Mouse (Mus musculus) forebrain, postnatal 0 days (tissue): ENCODE data around the gene Ccdc93. TPM values are rescaled to one million over a fixed set of nuclear protein-coding genes. Genes with fewer than 3 reads are reported as not detected.

Experiments used
- ATAC-seq: fragments of 200-750 bp; cut with Nextera tagmentation; 2 replicates; pipeline ENCODE4 v1.8.0; 2017; ENCODE audit warnings: mild to moderate bottlenecking, moderate library complexity
- DNase-seq: peaks from one replicate; pipeline ENCODE4 v3.0.0-alpha.2; 2015
- H3K27ac ChIP-seq: fragments of 300-500 bp; sonication (generic); 2 replicates; pipeline ENCODE4 v1.5.1; 2014; ENCODE audit warnings: low read depth, mild to moderate bottlenecking, antibody characterized with exemption, low read length, moderate library complexity, mixed read lengths
- H3K27me3 ChIP-seq: fragments of 300-500 bp; sonication (generic); 2 replicates; pipeline ENCODE4 v1.6.1; 2014; ENCODE audit warnings: mild to moderate bottlenecking, low read length, mixed read lengths; ENCODE audit not compliant: insufficient read depth
- H3K36me3 ChIP-seq: fragments of 300-500 bp; sonication (generic); 2 replicates; pipeline ENCODE4 v1.6.1; 2014; ENCODE audit warnings: mild to moderate bottlenecking, moderate library complexity; ENCODE audit not compliant: insufficient read depth
- H3K4me1 ChIP-seq: fragments of 300-500 bp; sonication (generic); 2 replicates; pipeline ENCODE4 v1.6.1; 2014; ENCODE audit warnings: antibody characterized with exemption; ENCODE audit not compliant: insufficient read depth
- H3K4me2 ChIP-seq: fragments of 300-500 bp; sonication (generic); 2 replicates; pipeline ENCODE4 v1.6.1; 2014; ENCODE audit warnings: low read depth, mild to moderate bottlenecking, moderate library complexity
- H3K4me3 ChIP-seq: fragments of 300-500 bp; sonication (generic); 2 replicates; pipeline ENCODE4 v1.5.1; 2014; ENCODE audit warnings: low read depth, low read length, mixed read lengths
- H3K9ac ChIP-seq: fragments of 300-500 bp; sonication (generic); 2 replicates; pipeline ENCODE4 v1.6.1; 2014; ENCODE audit warnings: mild to moderate bottlenecking
- H3K9me3 ChIP-seq: fragments of 300-500 bp; sonication (generic); 2 replicates; pipeline ENCODE4 v1.6.1; 2016; ENCODE audit warnings: low read length
- CTCF ChIP-seq: sonication (generic); IDR thresholded peaks from 2 replicates; pipeline ENCODE4 v1.5.1; 2016; ENCODE audit warnings: antibody characterized with exemption, control low read depth, low read depth
- WGBS: fragments of 180-500 bp; shearing (Covaris S2); extraction: QIAGEN DNeasy Blood & Tissue Kit; methylation state at CpG from one replicate; pipeline ENCODE4 v1.1.7; 2014; 5-methylcytosine and 5-hydroxymethylcytosine counted together
- polyA plus RNA-seq: library from polyadenylated mRNA; unstranded; fragments of >200 nt; fragmentation: Nextera tagmentation; extraction: Ambion mirVana; gene quantifications from 2 replicates; pipeline ENCODE4 v1.2.1, GENCODE M21; 2015
- total RNA-seq: library from RNA; depleted of rRNA; stranded (reverse); fragments of >200 nt; gene quantifications from 2 replicates; pipeline ENCODE4 v1.2.3, GENCODE M21; 2014; rRNA removed

Ccdc93 gene
- total RNA-seq = 13.5 and 14.6 TPM in 2 replicates
- 3.8 and 6.7 TPM in 2 replicates for polyA plus RNA-seq

DNA sequence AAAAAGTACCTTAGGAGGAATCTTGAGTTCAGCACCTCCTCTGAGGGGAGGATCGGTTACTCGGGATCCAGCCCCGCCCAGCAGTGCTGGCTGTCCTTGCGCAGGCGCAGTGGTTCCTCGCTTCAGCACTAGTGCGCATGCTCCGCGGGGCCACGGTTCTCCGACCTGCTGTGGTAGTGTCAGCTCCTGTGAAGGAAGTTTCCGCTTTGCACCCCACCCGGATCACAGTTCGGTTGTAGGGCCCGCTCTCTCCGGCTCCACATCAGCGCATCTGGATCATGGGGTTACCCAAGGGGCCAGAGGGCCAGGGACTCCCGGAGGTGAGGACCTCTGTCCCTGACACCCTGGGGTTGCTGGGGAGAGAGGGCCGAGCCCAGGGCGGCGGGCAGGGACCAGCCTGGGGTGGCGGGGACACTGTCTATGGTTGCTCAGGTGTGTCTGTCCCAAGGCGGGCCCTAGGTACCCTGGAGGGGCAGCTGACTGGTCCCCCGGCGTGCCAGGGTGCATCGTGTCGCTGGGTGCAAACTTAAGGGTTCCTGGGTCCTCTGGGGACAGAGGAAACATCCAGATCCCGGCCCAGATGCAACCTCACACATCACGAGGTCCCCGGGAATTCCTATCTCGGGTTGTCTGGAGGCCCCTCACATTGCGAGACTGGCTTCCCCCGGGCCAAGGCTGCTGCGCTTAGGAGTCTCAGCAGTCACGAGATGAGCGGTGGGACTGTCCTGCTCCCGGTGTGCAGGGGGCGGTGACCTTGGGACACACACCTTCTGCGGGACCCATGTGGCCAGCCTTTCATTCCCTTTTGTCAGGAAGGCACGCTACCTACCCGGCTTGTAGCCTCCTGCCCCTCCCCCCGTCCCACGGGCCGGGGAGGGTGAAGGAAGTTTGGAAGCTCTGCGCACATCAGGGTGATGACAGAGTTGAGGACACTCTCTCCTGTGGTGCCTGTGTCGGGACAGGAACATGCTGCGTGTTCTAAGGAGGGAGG, at the start of gene Ccdc93:
TSS of gene Ccdc93 (plus strand) at position 112 of the 991 bp plus-strand sequence.
- H3K4me2 ChIP-seq = peak within 1 kb of the TSS; percentile 99
- 0 out of 2 replicates have a peak, but pooled peaks cover 3% of the 10 kb centered on the region for H3K36me3 ChIP-seq
- no peaks in the 10 kb centered on the region for H3K9me3 ChIP-seq
- DNase-seq (peak; percentile 98), ATAC-seq (peak; percentile 97)
- H3K9ac ChIP-seq = peak within 1 kb of the TSS; percentile 86
- H3K27ac ChIP-seq = no peak within 1 kb of the TSS
- peak within 1 kb of the TSS; percentile 99 for H3K4me3 ChIP-seq
- peaks cover 17% of the 10 kb centered on the region; the same call in 1 of the 2 replicates for H3K4me1 ChIP-seq
- TF ChIP-seq CTCF = no peak
- no peaks in the 10 kb centered on the region for H3K27me3 ChIP-seq
- WGBS = 1% methylated on average over 46 of the region's 47 CpGs

DNA sequence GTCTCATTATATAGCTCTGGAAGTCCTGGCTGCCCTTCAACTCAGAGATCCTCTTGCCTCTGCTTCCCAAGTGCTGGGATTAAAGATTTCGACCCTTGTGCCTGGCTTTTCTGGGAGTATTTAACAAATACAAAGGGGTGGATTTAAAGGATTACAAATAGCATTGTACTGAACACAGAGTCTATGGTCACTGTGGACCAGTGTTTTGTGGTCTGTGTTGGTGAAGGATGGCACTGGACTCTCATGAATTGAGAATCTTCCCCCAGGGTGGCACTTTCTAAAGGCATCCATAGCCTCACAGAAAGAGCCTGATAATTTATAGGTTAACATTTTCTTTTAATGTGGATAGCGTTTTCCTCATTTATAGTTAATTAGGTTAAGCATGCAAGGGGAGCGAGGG, 49.3 kb upstream of the Ccdc93 start:
- no peaks in the 10 kb centered on the region for H3K9me3 ChIP-seq
- no peak overlapping the region for H3K4me3 ChIP-seq
- 33% methylated on average over 3 of the region's 3 CpGs for WGBS
- TF ChIP-seq CTCF = no peak
- H3K27ac ChIP-seq = no peak overlapping the region
- ATAC-seq (no peak), DNase-seq (no peak)
- H3K9ac ChIP-seq = no peak overlapping the region
- H3K36me3 ChIP-seq = no peaks in the 10 kb centered on the region
- H3K27me3 ChIP-seq = no peaks in the 10 kb centered on the region
- H3K4me1 ChIP-seq = no peaks in the 10 kb centered on the region
- H3K4me2 ChIP-seq = no peak overlapping the region

DNA sequence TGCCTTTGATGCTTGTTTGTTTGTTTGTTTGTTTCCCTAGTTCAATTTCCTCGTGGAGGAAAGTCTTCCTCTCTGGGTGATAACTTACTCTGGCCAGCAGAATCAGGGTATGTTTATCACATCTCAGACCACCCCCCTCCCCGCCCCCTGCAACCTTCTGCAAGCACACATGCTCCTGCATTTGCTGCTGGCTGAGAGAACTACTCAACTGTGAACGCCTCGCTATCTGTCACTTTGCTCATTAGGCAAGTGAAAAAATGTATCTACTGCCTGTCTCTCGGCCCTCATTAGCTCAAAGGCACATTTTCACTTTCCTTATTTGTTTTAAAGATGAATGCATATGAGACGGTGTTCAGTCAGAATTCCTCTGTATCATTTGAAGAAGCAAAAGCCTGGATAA, 42.5 kb upstream of the Ccdc93 start:
- no peak for TF ChIP-seq CTCF
- Histone ChIP-seq H3K4me2 (no peak overlapping the region), H3K9ac (no peak overlapping the region), H3K27me3 (no peaks in the 10 kb centered on the region), H3K36me3 (no peaks in the 10 kb centered on the region), H3K4me1 (no peaks in the 10 kb centered on the region), H3K9me3 (no peaks in the 10 kb centered on the region), H3K27ac (no peak overlapping the region), H3K4me3 (no peak overlapping the region)
- WGBS = 20% methylated on average over 6 of the region's 6 CpGs
- no peak for DNase-seq
- peak; percentile 47; the same call in 1 of the 2 replicates for ATAC-seq

DNA sequence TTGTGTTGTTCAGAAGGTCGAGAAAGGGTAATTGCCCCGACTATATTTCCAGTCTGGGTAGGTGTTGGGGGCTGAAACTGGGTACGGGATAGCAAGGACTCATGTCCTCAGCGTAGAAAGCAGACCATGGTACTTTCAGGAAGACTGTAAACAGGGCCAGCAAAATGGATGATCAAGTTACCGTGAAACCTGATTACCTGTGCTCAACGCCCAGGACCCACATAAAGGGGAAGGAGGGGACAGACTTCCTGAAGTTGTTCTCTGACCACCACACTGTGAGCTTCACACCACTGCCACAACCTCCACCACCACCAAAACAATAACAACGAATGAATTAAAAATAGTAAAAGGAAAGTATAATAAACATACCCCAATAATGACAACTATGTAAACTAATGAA, 42.1 kb upstream of the Ccdc93 start:
- no peak overlapping the region for H3K9ac ChIP-seq
- H3K4me2 ChIP-seq = no peak overlapping the region
- H3K9me3 ChIP-seq = no peaks in the 10 kb centered on the region
- no peak for TF ChIP-seq CTCF
- no peaks in the 10 kb centered on the region for H3K27me3 ChIP-seq
- H3K4me1 ChIP-seq = no peaks in the 10 kb centered on the region
- no peak for ATAC-seq
- WGBS = 49% methylated on average over 7 of the region's 7 CpGs
- no peaks in the 10 kb centered on the region for H3K36me3 ChIP-seq
- H3K4me3 ChIP-seq = no peak overlapping the region
- no peak overlapping the region for H3K27ac ChIP-seq
- no peak for DNase-seq

DNA sequence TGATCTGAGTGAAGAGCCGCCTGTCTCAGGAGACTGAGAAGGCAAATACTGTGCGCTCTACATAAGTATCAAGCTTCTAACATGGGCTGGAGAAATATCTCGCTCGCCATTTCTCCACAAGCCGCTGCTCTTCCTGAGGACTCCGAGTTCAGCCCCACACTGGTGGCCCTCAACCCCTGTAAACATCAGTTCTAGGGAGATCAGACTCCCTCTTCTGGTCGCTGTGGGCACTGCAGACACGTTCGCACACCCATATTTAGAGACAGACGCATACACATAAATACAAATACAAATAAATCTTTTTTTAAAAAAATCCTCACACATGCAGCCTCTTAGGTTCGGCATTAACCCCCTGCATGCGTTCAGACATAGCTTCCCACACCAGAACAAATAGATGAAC, 41.3 kb upstream of the Ccdc93 start:
- no peak overlapping the region for H3K4me2 ChIP-seq
- 67% methylated on average over 12 of the region's 12 CpGs for WGBS
- no peaks in the 10 kb centered on the region for H3K27me3 ChIP-seq
- H3K9ac ChIP-seq = no peak overlapping the region
- no peaks in the 10 kb centered on the region for H3K9me3 ChIP-seq
- peak; percentile 40; the same call in 1 of the 2 replicates for TF ChIP-seq CTCF
- H3K4me3 ChIP-seq = no peak overlapping the region
- no peak for DNase-seq
- no peak overlapping the region for H3K27ac ChIP-seq
- no peaks in the 10 kb centered on the region for H3K4me1 ChIP-seq
- H3K36me3 ChIP-seq = no peaks in the 10 kb centered on the region
- no peak for ATAC-seq

DNA sequence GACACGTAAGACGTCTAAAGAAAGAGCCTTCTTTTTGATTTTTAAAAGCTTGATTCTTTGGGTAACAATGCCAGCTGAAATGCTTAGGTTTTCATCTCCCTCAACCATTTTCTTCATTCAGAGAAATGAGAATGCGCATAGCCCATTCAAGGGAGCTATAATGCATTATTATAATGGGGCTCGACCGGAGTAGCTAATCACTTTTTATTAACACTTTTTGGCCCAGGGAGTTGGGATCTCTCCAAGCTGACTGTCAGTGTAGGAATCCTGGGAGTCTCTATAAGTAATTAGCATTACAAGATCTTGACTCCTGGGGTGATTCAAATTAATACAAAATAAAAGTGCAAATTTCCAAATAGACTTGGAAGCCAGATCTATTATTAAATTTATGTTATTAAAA, 40.8 kb upstream of the Ccdc93 start:
- WGBS = 24% methylated on average over 5 of the region's 5 CpGs
- Histone ChIP-seq H3K4me1 (no peaks in the 10 kb centered on the region), H3K27ac (no peak overlapping the region), H3K9ac (no peak overlapping the region), H3K9me3 (no peaks in the 10 kb centered on the region), H3K4me2 (no peak overlapping the region), H3K27me3 (no peaks in the 10 kb centered on the region), H3K36me3 (no peaks in the 10 kb centered on the region), H3K4me3 (no peak overlapping the region)
- no peak for ATAC-seq
- DNase-seq = no peak
- TF ChIP-seq CTCF = no peak

DNA sequence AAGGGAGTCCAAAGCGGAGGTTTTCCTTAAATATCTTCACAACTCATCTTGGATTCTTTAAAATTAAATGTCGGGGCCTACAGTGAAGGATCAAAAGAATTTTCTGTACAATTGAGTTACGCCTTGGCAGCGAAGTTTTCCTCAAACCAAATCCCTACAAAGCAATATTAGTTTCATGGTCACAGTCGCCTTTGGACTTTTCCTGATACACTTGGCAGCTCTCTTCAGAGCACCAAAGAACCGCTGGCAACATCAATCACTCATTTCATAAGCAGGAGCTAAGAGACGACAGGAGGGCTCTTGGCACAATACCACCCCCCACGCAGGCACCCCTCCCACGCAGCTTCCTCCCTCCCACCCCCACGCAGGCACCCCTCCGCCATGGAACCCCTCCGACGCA, 40.4 kb upstream of the Ccdc93 start:
- Histone ChIP-seq H3K4me2 (peak overlapping the region; percentile 26), H3K4me3 (no peak overlapping the region), H3K9me3 (no peaks in the 10 kb centered on the region), H3K9ac (no peak overlapping the region), H3K4me1 (no peaks in the 10 kb centered on the region), H3K36me3 (no peaks in the 10 kb centered on the region), H3K27ac (no peak overlapping the region), H3K27me3 (no peaks in the 10 kb centered on the region)
- WGBS = 27% methylated on average over 13 of the region's 13 CpGs
- TF ChIP-seq CTCF = no peak
- no peak for ATAC-seq
- no peak for DNase-seq
